Mouse (Mus musculus) intestine, embryonic 16.5 days (tissue): ENCODE results near the gene Tmem253. TPM values are rescaled to one million over a fixed set of nuclear protein-coding genes. Genes with fewer than 3 reads are reported as not detected.

Experiments
- ATAC-seq: fragments of 200-750 bp; cut with Nextera tagmentation; 2 replicates; pipeline ENCODE4 v1.8.0; 2017; ENCODE audit warnings: moderate TSS enrichment, moderate library complexity
- H3K27ac ChIP-seq: fragments of 300-500 bp; sonication (generic); 2 replicates; pipeline ENCODE4 v1.5.1; 2014; ENCODE audit warnings: mild to moderate bottlenecking, low read length
- H3K27me3 ChIP-seq: fragments of 300-500 bp; sonication (generic); replicated peaks from 2 replicates; pipeline ENCODE4 v1.6.1; 2014; ENCODE audit warnings: low read length, control low read depth, mixed read lengths; ENCODE audit not compliant: control insufficient read depth, insufficient read depth
- H3K36me3 ChIP-seq: fragments of 300-500 bp; sonication (generic); 2 replicates; pipeline ENCODE4 v1.6.1; 2014; ENCODE audit warnings: low read length, control low read depth; ENCODE audit not compliant: control insufficient read depth, insufficient read depth
- H3K4me1 ChIP-seq: fragments of 300-500 bp; sonication (generic); 2 replicates; pipeline ENCODE4 v1.6.1; 2014; ENCODE audit warnings: low read length, control low read depth, mixed read lengths; ENCODE audit not compliant: control insufficient read depth, insufficient read depth
- H3K4me2 ChIP-seq: fragments of 300-500 bp; sonication (generic); 2 replicates; pipeline ENCODE4 v1.6.1; 2014; ENCODE audit warnings: low read depth, low read length, control low read depth
- H3K4me3 ChIP-seq: fragments of 300-500 bp; sonication (generic); 2 replicates; pipeline ENCODE4 v1.5.1; 2014; ENCODE audit warnings: mild to moderate bottlenecking, low read length
- H3K9ac ChIP-seq: fragments of 300-500 bp; sonication (generic); 2 replicates; pipeline ENCODE4 v1.6.1; 2014; ENCODE audit warnings: low read depth, low read length
- H3K9me3 ChIP-seq: fragments of 300-500 bp; sonication (generic); 2 replicates; pipeline ENCODE4 v1.6.1; 2016; ENCODE audit warnings: low read length, control low read depth; ENCODE audit not compliant: control insufficient read depth
- WGBS: fragments of 180-500 bp; shearing (Covaris S2); extraction: QIAGEN DNeasy Blood & Tissue Kit; methylation state at CpG from one replicate; pipeline ENCODE4 v1.1.7; 2014; 5-methylcytosine and 5-hydroxymethylcytosine counted together
- polyA plus RNA-seq: library from polyadenylated mRNA; unstranded; fragments of >200 nt; fragmentation: Nextera tagmentation; extraction: Ambion mirVana; gene quantifications from 2 replicates; pipeline ENCODE4 v1.2.1, GENCODE M21; 2015

Tmem253 gene
- polyA plus RNA-seq, 1 experiment from 2014 or later: 99.0 TPM

DNA sequence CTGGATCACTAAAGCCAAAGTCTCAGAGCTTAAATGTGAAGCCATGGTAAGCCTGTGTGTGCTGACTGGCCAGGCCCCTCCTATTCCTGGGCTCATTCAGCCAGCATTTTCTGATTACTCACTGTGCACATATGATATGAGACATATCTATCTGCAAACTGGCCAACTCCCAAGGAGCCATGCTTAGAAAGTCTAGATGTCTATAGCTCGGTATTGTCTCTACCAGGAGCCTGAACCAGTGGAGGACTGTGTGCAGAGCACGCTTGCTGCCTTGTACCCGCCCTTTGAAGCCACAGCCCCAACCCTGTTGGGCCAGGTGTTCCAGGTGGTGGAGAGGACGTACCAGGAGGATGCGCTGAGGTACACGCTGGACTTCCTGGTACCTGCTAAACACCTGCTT, 28.3 kb upstream of the Tmem253 start:
- no peak for ATAC-seq
- Histone ChIP-seq H3K4me2 (no peak overlapping the region), H3K27me3 (no peaks in the 10 kb centered on the region), H3K27ac (no peak overlapping the region), H3K9me3 (no peaks in the 10 kb centered on the region), H3K36me3 (0 out of 2 replicates have a peak, but pooled peaks cover 11% of the 10 kb centered on the region), H3K4me3 (no peak overlapping the region), H3K4me1 (peaks cover 12% of the 10 kb centered on the region; the same call in 1 of the 2 replicates), H3K9ac (no peak overlapping the region)
- 77% methylated on average over 6 of the region's 6 CpGs for WGBS

DNA sequence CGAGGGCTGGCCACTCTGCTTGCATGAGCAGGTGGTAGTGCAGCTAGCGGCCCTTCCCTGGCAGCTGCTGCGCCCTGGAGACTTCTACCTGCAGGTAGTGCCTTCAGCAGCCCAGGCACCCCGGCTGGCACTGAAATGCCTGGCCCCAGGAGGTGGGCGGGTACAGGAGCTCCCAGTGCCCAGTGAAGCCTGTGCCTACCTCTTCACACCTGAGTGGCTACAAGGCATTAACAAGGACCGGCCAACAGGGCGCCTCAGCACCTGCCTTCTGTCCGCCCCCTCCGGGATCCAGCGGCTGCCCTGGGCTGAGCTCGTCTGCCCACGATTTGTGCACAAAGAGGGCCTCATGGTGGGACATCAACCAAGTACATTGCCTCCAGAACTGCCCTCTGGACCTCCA, 26.7 kb upstream of the Tmem253 start:
- ATAC-seq: no peak
- no peaks in the 10 kb centered on the region for H3K9me3 ChIP-seq
- no peak overlapping the region for H3K4me3 ChIP-seq
- no peak overlapping the region for H3K27ac ChIP-seq
- peaks cover 11% of the 10 kb centered on the region; the same call in 1 of the 2 replicates for H3K36me3 ChIP-seq
- H3K27me3 ChIP-seq: no peaks in the 10 kb centered on the region
- H3K4me1 ChIP-seq: peaks cover 12% of the 10 kb centered on the region; the same call in 1 of the 2 replicates
- WGBS: 78% methylated on average over 12 of the region's 12 CpGs
- no peak overlapping the region for H3K9ac ChIP-seq
- H3K4me2 ChIP-seq: no peak overlapping the region

GRCm38 (mm10) chr14:51989461-51989970, 25.9 kb upstream of the Tmem253 start:
- Histone ChIP-seq H3K4me2 (no peak overlapping the region), H3K9ac (no peak overlapping the region), H3K4me1 (peaks cover 8% of the 10 kb centered on the region; the same call in 1 of the 2 replicates), H3K9me3 (no peaks in the 10 kb centered on the region), H3K27ac (no peak overlapping the region), H3K36me3 (peaks cover 11% of the 10 kb centered on the region; the same call in 1 of the 2 replicates), H3K27me3 (no peaks in the 10 kb centered on the region), H3K4me3 (no peak overlapping the region)
- no peak for ATAC-seq
- WGBS: 71% methylated on average over 12 of the region's 12 CpGs

- no peak for ATAC-seq
- WGBS: 86% methylated on average over 4 of the region's 4 CpGs
These were observed 21.0 kb upstream of the Tmem253 start for GRCm38 (mm10) chr14:51994453-51994852.

GRCm38 (mm10) chr14:51995219-51995871, 20.1 kb upstream of the Tmem253 start:
- ATAC-seq: no peak
- Histone ChIP-seq H3K4me3 (no peak overlapping the region), H3K9ac (no peak overlapping the region), H3K4me1 (no peaks in the 10 kb centered on the region), H3K27ac (no peak overlapping the region), H3K4me2 (no peak overlapping the region), H3K9me3 (no peaks in the 10 kb centered on the region), H3K36me3 (peaks cover 3% of the 10 kb centered on the region), H3K27me3 (no peaks in the 10 kb centered on the region)
- WGBS: 71% methylated on average over 12 of the region's 12 CpGs

More at GRCm38 (mm10) chr14:51994453-51994852, 21.0 kb upstream of the Tmem253 start:
- H3K36me3 ChIP-seq: peaks cover 5% of the 10 kb centered on the region
- H3K9me3 ChIP-seq: no peaks in the 10 kb centered on the region
- H3K27ac ChIP-seq: no peak overlapping the region
- H3K4me3 ChIP-seq: no peak overlapping the region
- H3K4me1 ChIP-seq: no peaks in the 10 kb centered on the region
- H3K4me2 ChIP-seq: no peak overlapping the region
- H3K9ac ChIP-seq: no peak overlapping the region
- no peaks in the 10 kb centered on the region for H3K27me3 ChIP-seq

GRCm38 (mm10) chr14:51996231-51996841, 19.1 kb upstream of the Tmem253 start:
- no peak overlapping the region for H3K4me2 ChIP-seq
- H3K9me3 ChIP-seq: no peaks in the 10 kb centered on the region
- H3K4me3 ChIP-seq: no peak overlapping the region
- H3K4me1 ChIP-seq: no peaks in the 10 kb centered on the region
- no peaks in the 10 kb centered on the region for H3K27me3 ChIP-seq
- 85% methylated on average over 13 of the region's 13 CpGs for WGBS
- peaks cover 3% of the 10 kb centered on the region for H3K36me3 ChIP-seq
- no peak overlapping the region for H3K27ac ChIP-seq
- no peak overlapping the region for H3K9ac ChIP-seq
- no peak for ATAC-seq

DNA sequence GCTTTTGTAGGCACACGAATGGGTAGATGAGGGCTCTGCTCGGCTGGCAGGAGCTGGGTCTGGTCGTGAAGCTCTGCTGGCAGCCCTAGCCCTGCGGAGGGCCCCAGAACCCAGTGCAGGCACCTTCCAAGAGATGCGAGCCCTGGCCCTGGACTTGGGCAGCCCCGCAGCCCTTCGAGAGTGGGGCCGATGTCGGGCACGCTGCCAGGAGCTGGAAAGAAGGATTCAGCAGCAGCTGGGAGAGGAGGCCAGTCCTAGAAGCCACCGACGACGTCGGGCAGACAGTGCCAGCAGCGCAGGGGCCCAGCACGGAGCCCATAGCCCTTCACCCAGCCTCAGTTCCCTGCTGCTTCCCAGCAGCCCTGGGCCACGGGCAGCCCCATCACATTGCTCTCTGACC, 18.6 kb upstream of the Tmem253 start:
- Histone ChIP-seq H3K4me1 (no peaks in the 10 kb centered on the region), H3K27me3 (no peaks in the 10 kb centered on the region), H3K4me2 (no peak overlapping the region), H3K4me3 (no peak overlapping the region), H3K9ac (no peak overlapping the region), H3K9me3 (no peaks in the 10 kb centered on the region), H3K27ac (no peak overlapping the region), H3K36me3 (peaks cover 3% of the 10 kb centered on the region)
- peak; percentile 29; the same call in 1 of the 2 replicates for ATAC-seq
- WGBS: 70% methylated on average over 17 of the region's 17 CpGs

- Histone ChIP-seq H3K4me3 (no peak overlapping the region), H3K27me3 (no peaks in the 10 kb centered on the region), H3K4me2 (no peak overlapping the region), H3K9ac (no peak overlapping the region), H3K36me3 (peaks cover 6% of the 10 kb centered on the region), H3K27ac (no peak overlapping the region), H3K4me1 (no peaks in the 10 kb centered on the region), H3K9me3 (no peaks in the 10 kb centered on the region)
- 93% methylated on average over 14 of the region's 14 CpGs for WGBS
- ATAC-seq: no peak
These were observed 18.0 kb upstream of the Tmem253 start for GRCm38 (mm10) chr14:51997483-51997882.

GRCm38 (mm10) chr14:52003981-52004495, 11.4 kb upstream of the Tmem253 start:
- 45% methylated on average over 16 of the region's 16 CpGs for WGBS
- no peaks in the 10 kb centered on the region for H3K27me3 ChIP-seq
- no peak for ATAC-seq
- H3K36me3 ChIP-seq: peaks cover 34% of the 10 kb centered on the region
- H3K27ac ChIP-seq: no peak overlapping the region
- no peaks in the 10 kb centered on the region for H3K9me3 ChIP-seq
- H3K4me1 ChIP-seq: peaks cover 8% of the 10 kb centered on the region
- no peak overlapping the region for H3K4me2 ChIP-seq
- no peak overlapping the region for H3K4me3 ChIP-seq
- no peak overlapping the region for H3K9ac ChIP-seq
